Mouse (Mus musculus) lung, adult 2 months (tissue): ENCODE measurements around the gene Klhl29.

ENCODE experiments used
- CTCF ChIP-seq: fragments of 200-500 bp; IDR thresholded peaks from 2 replicates; pipeline ENCODE4 v1.5.1; 2011; ENCODE audit warnings: mild to moderate bottlenecking, low read length, control low read depth; ENCODE audit not compliant: insufficient read depth
- POLR2A ChIP-seq: fragments of 200-500 bp; IDR thresholded peaks from 2 replicates; pipeline ENCODE4 v1.6.1; 2011; ENCODE audit warnings: low read depth, mild to moderate bottlenecking, control low read depth, low read length, borderline replicate concordance; ENCODE audit errors: extremely low read depth

DNA sequence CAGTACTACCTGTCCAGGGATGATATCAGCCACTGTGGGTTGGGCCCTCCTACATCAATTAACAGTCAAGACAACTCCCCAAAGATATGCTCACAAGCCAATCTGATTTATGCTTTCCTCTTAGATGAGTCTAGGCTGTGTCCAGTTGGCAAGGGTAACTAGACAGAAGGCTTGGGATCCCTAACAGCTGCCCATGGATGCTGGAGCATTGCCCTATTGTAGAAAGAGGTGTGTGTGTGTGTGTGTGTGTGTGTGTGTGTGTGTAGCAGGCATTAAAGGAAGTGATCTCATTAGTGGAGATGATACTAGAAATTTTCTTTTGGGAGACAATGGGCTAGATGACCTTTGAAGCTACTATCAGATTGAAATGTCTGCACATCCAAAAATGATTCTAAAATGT is 38.5 kb upstream of the Klhl29 start:
- TF ChIP-seq POLR2A = no peak
- no peak for TF ChIP-seq CTCF
